Mouse (Mus musculus) forebrain, embryonic 14.5 days (tissue): ENCODE measurements around the gene Pdss2. TPM values are rescaled to one million over a fixed set of nuclear protein-coding genes. Genes with fewer than 3 reads are reported as not detected.
A peak's percentile ranks its signal among the peaks of the same experiment; 100 is the strongest.

Experiments used
- ATAC-seq: fragments of 200-750 bp; cut with Nextera tagmentation; 2 replicates; pipeline ENCODE4 v1.8.0; 2017; ENCODE audit warnings: mild to moderate bottlenecking, moderate library complexity
- DNase-seq: peaks from one replicate; pipeline ENCODE4 v3.0.0-alpha.2; 2015; ENCODE audit warnings: low spot score
- H3K27ac ChIP-seq: fragments of 300-500 bp; sonication (generic); 2 replicates; pipeline ENCODE4 v1.5.1; 2014; ENCODE audit warnings: low read depth, mild to moderate bottlenecking, control low read depth, low read length, moderate library complexity
- H3K27me3 ChIP-seq: fragments of 300-500 bp; sonication (generic); replicated peaks from 2 replicates; pipeline ENCODE4 v1.6.1; 2014; ENCODE audit warnings: low read length, control low read depth, mixed read lengths; ENCODE audit not compliant: control insufficient read depth, insufficient read depth
- H3K36me3 ChIP-seq: fragments of 300-500 bp; sonication (generic); 2 replicates; pipeline ENCODE4 v1.6.1; 2014; ENCODE audit warnings: low read length, control low read depth; ENCODE audit not compliant: control insufficient read depth, insufficient read depth
- H3K4me1 ChIP-seq: fragments of 300-500 bp; sonication (generic); 2 replicates; pipeline ENCODE4 v1.6.1; 2014; ENCODE audit warnings: antibody characterized with exemption, low read length, control low read depth; ENCODE audit not compliant: control insufficient read depth, insufficient read depth
- H3K4me2 ChIP-seq: fragments of 300-500 bp; sonication (generic); 2 replicates; pipeline ENCODE4 v1.6.1; 2014; ENCODE audit warnings: mild to moderate bottlenecking, control low read depth, low read length
- H3K4me3 ChIP-seq: fragments of 300-500 bp; sonication (generic); 2 replicates; pipeline ENCODE4 v1.5.1; 2014; ENCODE audit warnings: low read depth, low read length, control low read depth
- H3K9ac ChIP-seq: fragments of 300-500 bp; sonication (generic); 2 replicates; pipeline ENCODE4 v1.6.1; 2014; ENCODE audit warnings: mild to moderate bottlenecking, low read length, control low read depth, moderate library complexity
- H3K9me3 ChIP-seq: fragments of 300-500 bp; sonication (generic); replicated peaks from 2 replicates; pipeline ENCODE4 v1.6.1; 2016; ENCODE audit warnings: low read length, control low read depth, mixed read lengths; ENCODE audit not compliant: control insufficient read depth
- WGBS: fragments of 180-500 bp; shearing (Covaris S2); extraction: QIAGEN DNeasy Blood & Tissue Kit; methylation state at CpG from one replicate; pipeline ENCODE4 v1.1.7; 2014; 5-methylcytosine and 5-hydroxymethylcytosine counted together
- polyA plus RNA-seq: library from polyadenylated mRNA; unstranded; fragments of >200 nt; fragmentation: Nextera tagmentation; extraction: Ambion mirVana; gene quantifications from 2 replicates; pipeline ENCODE4 v1.2.1, GENCODE M21; 2014

Pdss2 gene
- polyA plus RNA-seq, 1 experiment from 2014 or later, result 13.3 TPM

- no peaks in the 10 kb centered on the region for H3K36me3 ChIP-seq
- no peaks in the 10 kb centered on the region for H3K9me3 ChIP-seq
- H3K9ac ChIP-seq, result no peak overlapping the region
- no peak for ATAC-seq
- H3K27ac ChIP-seq, result no peak overlapping the region
- no peak for DNase-seq
- H3K4me3 ChIP-seq, result no peak overlapping the region
- WGBS, result 87% methylated on average over 2 of the region's 2 CpGs
- H3K4me1 ChIP-seq, result no peaks in the 10 kb centered on the region
- no peak overlapping the region for H3K4me2 ChIP-seq
- no peaks in the 10 kb centered on the region for H3K27me3 ChIP-seq
These were observed 21.1 kb upstream of the Pdss2 start for GRCm38 (mm10) chr10:43200206-43200605.

- no peak for DNase-seq
- Histone ChIP-seq H3K27ac (no peak overlapping the region), H3K4me1 (no peaks in the 10 kb centered on the region), H3K27me3 (no peaks in the 10 kb centered on the region), H3K4me2 (no peak overlapping the region), H3K9ac (no peak overlapping the region), H3K4me3 (no peak overlapping the region), H3K36me3 (no peaks in the 10 kb centered on the region), H3K9me3 (no peaks in the 10 kb centered on the region)
- no peak for ATAC-seq
- WGBS, result 82% methylated on average over 3 of the region's 3 CpGs
These were observed 17.4 kb upstream of the Pdss2 start for GRCm38 (mm10) chr10:43203865-43204264.

- WGBS, result 35% methylated on average over 6 of the region's 6 CpGs
- H3K27ac ChIP-seq, result no peak overlapping the region
These were observed 9.4 kb upstream of the Pdss2 start for GRCm38 (mm10) chr10:43211866-43212265.

GRCm38 (mm10) chr10:43217361-43217900 is 3.9 kb upstream of the Pdss2 start:
- DNase-seq (no peak), ATAC-seq (no peak)
- Histone ChIP-seq H3K36me3 (no peaks in the 10 kb centered on the region), H3K27me3 (no peaks in the 10 kb centered on the region), H3K4me1 (peaks cover 10% of the 10 kb centered on the region; the same call in 1 of the 2 replicates), H3K9me3 (no peaks in the 10 kb centered on the region), H3K27ac (no peak overlapping the region), H3K9ac (no peak overlapping the region), H3K4me3 (no peak overlapping the region), H3K4me2 (no peak overlapping the region)
- whole genome bisulfite sequencing, result 91% methylated on average over 13 of the region's 13 CpGs

More at GRCm38 (mm10) chr10:43211866-43212265, 9.4 kb upstream of the Pdss2 start:
- Histone ChIP-seq H3K27me3 (no peaks in the 10 kb centered on the region), H3K9ac (no peak overlapping the region), H3K36me3 (no peaks in the 10 kb centered on the region), H3K4me3 (no peak overlapping the region), H3K4me1 (no peaks in the 10 kb centered on the region), H3K4me2 (no peak overlapping the region), H3K9me3 (no peaks in the 10 kb centered on the region)
- ATAC-seq (no peak), DNase-seq (peak; percentile 14)

GRCm38 (mm10) chr10:43220479-43220878 is 807 bp upstream of the Pdss2 start:
- Histone ChIP-seq H3K4me1 (peaks cover 10% of the 10 kb centered on the region; the same call in 1 of the 2 replicates), H3K9ac (peak overlapping the region; percentile 99), H3K4me2 (peak overlapping the region; percentile 97), H3K9me3 (no peaks in the 10 kb centered on the region), H3K27ac (peak overlapping the region; percentile 86; the same call in 1 of the 2 replicates), H3K36me3 (no peaks in the 10 kb centered on the region), H3K27me3 (no peaks in the 10 kb centered on the region), H3K4me3 (peak overlapping the region; percentile 90)
- ATAC-seq (no peak), DNase-seq (peak; percentile 4)
- 30% methylated on average over 7 of the region's 7 CpGs for WGBS

- no peaks in the 10 kb centered on the region for H3K9me3 ChIP-seq
- H3K4me2 ChIP-seq, result peak overlapping the region; percentile 97
- peak overlapping the region; percentile 99 for H3K9ac ChIP-seq
- peaks cover 10% of the 10 kb centered on the region; the same call in 1 of the 2 replicates for H3K4me1 ChIP-seq
- no peaks in the 10 kb centered on the region for H3K36me3 ChIP-seq
- peak overlapping the region; percentile 55; the same call in 1 of the 2 replicates for H3K27ac ChIP-seq
- DNase-seq (no peak), ATAC-seq (peak; percentile 45)
- peak overlapping the region; percentile 90 for H3K4me3 ChIP-seq
- no peaks in the 10 kb centered on the region for H3K27me3 ChIP-seq
- WGBS, result under 1% methylated on average over 25 of the region's 25 CpGs
These were observed 373 bp downstream of the Pdss2 start for GRCm38 (mm10) chr10:43221659-43222058.

GRCm38 (mm10) chr10:43223391-43223790 is 2.1 kb downstream of the Pdss2 start:
- no peak overlapping the region for H3K27ac ChIP-seq
- H3K4me3 ChIP-seq, result no peak overlapping the region
- peaks cover 10% of the 10 kb centered on the region; the same call in 1 of the 2 replicates for H3K4me1 ChIP-seq
- no peaks in the 10 kb centered on the region for H3K27me3 ChIP-seq
- no peak overlapping the region for H3K4me2 ChIP-seq
- ATAC-seq (no peak), DNase-seq (no peak)
- H3K9me3 ChIP-seq, result no peaks in the 10 kb centered on the region
- 85% methylated on average over 2 of the region's 2 CpGs for WGBS
- H3K36me3 ChIP-seq, result no peaks in the 10 kb centered on the region
- H3K9ac ChIP-seq, result no peak overlapping the region

- Histone ChIP-seq H3K4me3 (no peak overlapping the region), H3K27me3 (no peaks in the 10 kb centered on the region), H3K9me3 (no peaks in the 10 kb centered on the region), H3K27ac (no peak overlapping the region), H3K4me2 (no peak overlapping the region), H3K9ac (no peak overlapping the region), H3K36me3 (no peaks in the 10 kb centered on the region), H3K4me1 (peaks cover 6% of the 10 kb centered on the region; the same call in 1 of the 2 replicates)
- no peak for ATAC-seq
- 96% methylated on average over 1 of the region's 1 CpGs for WGBS
- DNase-seq, result no peak
These were observed 5.1 kb downstream of the Pdss2 start for GRCm38 (mm10) chr10:43226391-43226790.

GRCm38 (mm10) chr10:43229236-43229635 is 8.0 kb downstream of the Pdss2 start:
- WGBS, result 93% methylated on average over 2 of the region's 2 CpGs
- Histone ChIP-seq H3K9me3 (no peaks in the 10 kb centered on the region), H3K4me2 (no peak overlapping the region), H3K27me3 (no peaks in the 10 kb centered on the region), H3K4me3 (no peak overlapping the region), H3K9ac (no peak overlapping the region), H3K27ac (no peak overlapping the region), H3K4me1 (no peaks in the 10 kb centered on the region), H3K36me3 (no peaks in the 10 kb centered on the region)
- DNase-seq (no peak), ATAC-seq (no peak)
